Mouse (Mus musculus) T-helper 2 cell (primary cell): Measurements from ENCODE around the gene Slc26a5.

Experiments
- in situ Hi-C: fragments of 300-600 bp; cut with MboI, MseI; formaldehyde crosslinking; loops from one replicate; pipeline ENCODE4 v1.15.1; 2025; ENCODE audit warnings: high pct_unique_total_duplicates

Slc26a5 gene

DNA sequence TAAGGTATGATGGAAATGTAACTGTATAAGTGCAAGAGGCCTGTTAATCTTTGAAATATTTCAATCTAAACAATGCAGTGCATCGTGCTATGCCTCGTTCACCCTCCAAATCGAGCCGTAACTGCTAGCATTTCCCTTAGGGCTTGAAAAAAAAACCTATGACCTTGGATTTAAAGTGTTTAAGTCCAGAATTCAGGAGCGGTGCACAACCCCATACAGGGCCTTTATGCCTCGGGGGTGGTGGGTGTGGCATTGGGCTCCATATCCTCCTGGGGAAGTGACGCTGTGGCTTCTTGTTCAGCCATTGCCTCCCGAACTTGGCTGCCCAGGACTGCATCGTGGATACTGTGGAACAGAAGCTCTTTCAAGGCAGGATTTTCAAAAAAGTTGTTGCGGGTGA is 54.5 kb downstream of the Slc26a5 start:
- in situ Hi-C loops = no loop called here

DNA sequence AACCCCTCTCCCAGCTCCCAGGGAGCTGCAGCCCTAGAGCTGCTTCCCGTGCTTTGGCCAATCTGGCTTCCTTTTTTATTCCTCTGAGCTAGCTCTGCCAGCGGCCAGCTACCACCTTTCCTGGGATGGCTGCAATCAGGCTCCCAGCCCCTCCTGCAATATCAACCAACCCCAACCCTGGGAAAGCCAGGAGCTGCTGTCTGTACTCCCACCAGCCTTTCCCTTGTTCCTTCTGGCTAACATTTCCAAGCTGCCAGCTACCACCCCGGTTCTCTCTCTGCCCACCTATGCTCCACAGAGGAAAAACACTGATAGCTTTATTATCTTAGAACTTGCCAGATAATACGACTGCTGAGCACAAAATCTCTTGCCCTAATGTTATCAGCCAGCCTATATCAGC is 60.6 kb downstream of the Slc26a5 start:
- in situ Hi-C loops = no loop called here

DNA sequence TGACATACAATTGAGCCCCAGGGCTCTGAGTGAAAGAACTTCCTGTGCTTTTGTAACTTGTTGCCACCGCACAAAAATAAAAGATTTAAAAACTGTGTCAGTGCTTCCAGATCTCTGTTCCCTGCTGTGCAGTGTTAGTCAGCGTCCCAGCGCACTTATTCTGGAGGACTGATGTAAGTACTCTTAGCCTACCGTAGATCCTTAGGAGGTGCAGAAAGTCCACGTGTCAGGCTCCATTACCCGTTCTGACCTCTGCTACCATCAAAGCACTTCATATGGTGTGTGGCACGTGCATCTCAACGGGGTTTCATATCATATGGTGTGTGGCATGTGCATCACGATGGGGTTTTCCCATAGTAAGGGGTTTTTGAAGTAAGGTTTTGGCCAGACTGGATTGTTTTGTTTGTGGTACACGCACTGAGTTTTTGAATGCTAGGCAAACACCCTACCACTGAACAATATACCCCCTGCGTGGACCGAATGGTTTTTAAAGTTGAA is 61.7 kb downstream of the Slc26a5 start:
- in situ Hi-C loops = no loop called here

DNA sequence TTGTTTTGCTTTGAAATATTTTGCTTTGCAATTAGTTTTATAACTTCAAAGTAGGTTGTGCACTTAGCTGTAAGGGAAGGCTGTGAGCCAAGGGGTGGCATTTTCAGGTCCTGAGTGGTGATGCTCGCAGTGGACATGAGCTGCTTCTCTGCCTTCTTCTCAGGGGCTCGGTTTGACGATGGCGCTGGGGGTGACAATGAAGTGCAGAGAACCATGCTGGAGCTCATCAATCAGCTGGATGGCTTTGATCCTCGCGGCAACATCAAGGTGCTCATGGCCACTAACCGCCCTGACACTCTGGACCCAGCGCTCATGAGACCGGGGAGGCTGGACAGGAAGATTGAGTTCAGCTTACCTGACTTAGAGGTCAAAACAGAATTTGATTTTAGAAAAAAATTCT is 62.5 kb downstream of the Slc26a5 start:
- in situ Hi-C loops = no loop called here

DNA sequence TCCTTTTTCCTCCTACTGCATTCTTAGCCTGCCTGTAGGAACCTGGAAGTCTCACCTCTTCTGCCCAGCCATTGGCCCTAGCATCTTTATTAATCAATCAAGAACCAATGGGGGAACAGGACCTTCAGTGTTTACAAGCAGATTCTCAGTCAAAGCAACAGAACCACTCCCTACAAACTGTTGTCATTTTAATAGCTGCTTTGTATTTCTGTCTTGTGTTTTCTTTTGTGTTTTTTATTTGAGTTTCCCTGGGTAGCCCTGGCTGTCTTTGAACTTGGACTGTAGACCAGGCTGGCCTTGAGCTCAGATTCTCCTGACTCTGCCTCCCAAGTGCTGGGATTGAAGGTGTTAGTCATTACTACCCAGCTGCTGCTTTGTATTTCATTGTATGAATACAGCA is 73.2 kb downstream of the Slc26a5 start:
- in situ Hi-C loops = loop anchor here (25.0 kb wide), 1 partner anchor 745 kb away; no protein-coding TSS in a partner anchor

DNA sequence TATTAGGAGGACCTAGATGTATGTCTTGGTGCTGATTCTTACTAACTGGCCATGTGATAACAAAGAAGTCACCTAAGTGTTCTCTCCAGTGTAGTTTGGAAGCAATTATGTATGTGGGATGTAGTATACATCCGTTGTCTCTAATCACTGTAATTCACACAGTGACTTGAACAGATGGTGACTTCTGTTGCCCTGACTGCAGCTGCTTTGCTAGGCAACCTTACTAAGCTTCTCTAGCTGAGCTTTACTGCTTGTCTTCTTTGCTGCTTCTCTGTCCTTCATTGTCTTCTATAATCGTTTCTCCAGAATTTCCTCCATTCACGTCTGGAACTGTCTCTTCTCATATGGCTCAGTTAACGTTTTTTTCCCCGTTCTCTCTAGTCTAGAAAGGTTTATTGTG is 76.3 kb downstream of the Slc26a5 start:
- in situ Hi-C loops = loop anchor here (25.0 kb wide), 1 partner anchor 748 kb away; no protein-coding TSS in a partner anchor

DNA sequence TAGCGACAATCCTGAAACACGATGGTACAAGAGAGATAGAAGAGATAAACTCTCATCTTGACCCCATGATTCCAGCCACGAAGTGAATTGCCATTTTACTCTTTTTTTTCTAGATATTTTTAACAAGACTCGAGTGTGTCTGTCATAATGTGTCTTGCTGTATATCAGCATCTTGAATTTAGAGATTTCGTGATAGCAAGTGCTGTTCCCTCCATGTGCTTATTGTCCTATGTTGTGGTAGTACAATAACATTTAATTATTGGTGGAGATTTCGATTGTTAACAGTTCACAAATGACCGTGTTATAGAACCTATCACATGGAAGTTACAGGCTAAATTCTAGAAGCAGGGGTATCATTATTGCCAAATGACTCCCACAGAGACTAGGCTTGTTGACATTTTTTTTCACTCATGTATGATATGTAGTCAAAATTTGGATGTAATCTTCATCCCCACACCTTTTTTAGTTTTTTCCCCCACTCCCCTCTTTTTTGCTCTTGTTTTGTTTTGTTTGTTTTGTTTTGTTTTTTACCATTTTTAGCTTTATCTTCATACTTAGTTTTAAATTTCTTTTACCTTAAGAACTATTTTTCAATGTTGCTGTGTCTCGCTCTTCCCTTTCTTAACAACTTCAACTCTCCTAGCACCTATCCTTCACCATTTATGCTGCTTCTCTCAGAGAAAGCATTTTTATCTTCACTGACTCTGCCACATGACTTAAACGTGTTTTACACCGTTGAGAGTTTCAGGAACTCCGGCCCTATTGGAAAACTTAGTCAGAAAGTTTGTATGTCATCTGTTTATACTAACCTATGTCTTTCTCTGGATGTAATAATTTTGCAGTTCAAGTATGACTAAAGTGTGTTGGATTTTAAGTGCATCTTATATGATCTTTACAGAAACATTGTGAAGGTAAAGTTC is 78.0 kb downstream of the Slc26a5 start:
- in situ Hi-C loops = loop anchor here (25.0 kb wide), 1 partner anchor 750 kb away; no protein-coding TSS in a partner anchor

DNA sequence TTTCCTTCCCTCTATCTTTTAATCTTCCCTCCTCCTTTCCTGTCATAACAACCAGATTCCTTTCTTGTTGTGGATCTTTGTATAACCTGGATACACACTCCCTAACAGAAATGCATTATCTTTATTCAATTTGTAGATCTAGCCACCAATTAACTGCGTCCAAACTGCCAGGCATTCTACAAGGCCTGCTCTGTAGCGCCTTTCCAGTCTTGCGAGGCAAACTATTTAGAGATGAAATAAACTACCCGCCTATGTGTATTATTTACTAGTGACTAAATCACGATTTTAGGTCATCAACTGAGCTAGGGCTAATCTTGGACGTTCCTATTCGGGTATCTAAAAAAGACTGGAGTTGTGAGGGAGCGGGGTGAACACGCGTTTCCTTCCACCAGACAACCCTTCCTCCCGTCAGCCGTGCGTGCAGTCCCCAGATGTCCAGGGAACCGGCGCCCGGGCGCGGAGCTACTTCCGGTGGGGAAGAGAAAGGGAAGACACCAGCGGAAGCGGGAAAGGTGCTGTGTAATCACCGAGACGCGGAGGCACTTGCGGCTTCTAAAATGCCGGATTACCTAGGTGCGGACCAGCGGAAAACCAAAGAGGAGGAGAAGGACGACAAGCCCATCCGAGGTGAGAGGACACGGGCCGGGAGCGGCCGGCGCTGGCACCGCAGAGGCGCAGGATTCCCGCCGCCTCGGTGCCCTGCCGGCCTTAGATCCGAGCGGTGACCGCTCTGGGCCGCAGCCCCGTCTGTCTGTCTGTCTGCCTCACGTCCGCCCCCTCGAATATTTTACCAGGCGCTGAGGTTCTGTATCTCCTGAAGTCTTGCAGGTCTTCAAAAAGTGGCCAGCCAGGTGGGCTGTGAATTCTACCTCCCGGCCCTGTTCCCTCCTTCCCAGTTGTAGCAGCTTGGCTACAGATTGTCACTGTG is 78.9 kb downstream of the Slc26a5 start:
- in situ Hi-C loops = loop anchor here (25.0 kb wide), 1 partner anchor 751 kb away; no protein-coding TSS in a partner anchor

DNA sequence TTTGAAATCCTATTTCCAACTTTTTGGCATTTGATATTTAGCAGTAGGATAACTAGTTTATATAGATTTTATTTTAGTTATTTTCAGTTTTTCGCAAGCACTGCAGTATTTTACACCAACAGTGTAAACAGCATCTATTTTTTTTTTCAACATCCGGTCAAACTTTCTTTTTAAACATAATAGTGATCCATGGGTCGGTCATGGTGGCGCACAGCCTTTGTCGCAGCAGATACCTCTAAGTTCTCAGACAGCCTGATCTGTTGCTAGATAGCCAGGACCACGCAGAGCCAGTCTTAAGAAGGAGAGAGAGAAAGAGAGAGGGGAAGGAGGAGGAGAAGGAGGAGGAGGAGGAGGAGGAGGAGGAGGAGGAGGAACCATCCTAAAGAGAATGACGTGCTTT is 79.6 kb downstream of the Slc26a5 start:
- in situ Hi-C loops = loop anchor here (25.0 kb wide), 1 partner anchor 752 kb away; no protein-coding TSS in a partner anchor

DNA sequence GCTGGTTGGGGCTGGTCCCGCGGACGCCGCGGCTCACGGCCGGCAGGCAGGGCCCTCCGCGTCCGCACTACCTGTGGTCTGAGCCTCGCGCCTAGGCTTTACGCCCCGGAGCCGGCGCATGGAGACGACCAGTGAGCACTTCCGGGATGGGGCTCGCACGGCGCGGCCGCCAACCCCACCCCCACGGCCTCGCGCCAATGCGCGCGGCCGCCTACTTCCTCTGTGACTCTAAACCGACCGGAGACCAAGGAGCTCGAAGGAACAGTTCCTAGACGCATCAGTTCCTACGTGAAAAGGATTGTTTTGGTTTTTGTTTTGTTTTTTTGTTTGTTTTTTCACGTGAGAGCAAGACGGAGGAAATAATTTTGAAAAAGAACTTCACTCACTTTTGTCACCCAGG is 80.4 kb downstream of the Slc26a5 start, which contains the start of the genes Dnajc2 and Psmc2:
TSS of gene Dnajc2 (minus strand) at position 199 of the 400 bp plus-strand sequence.
TSS of gene Psmc2 (plus strand) at position 231 of the 400 bp plus-strand sequence.
- in situ Hi-C loops = loop anchor here (25.0 kb wide), 1 partner anchor 752 kb away; no protein-coding TSS in a partner anchor

DNA sequence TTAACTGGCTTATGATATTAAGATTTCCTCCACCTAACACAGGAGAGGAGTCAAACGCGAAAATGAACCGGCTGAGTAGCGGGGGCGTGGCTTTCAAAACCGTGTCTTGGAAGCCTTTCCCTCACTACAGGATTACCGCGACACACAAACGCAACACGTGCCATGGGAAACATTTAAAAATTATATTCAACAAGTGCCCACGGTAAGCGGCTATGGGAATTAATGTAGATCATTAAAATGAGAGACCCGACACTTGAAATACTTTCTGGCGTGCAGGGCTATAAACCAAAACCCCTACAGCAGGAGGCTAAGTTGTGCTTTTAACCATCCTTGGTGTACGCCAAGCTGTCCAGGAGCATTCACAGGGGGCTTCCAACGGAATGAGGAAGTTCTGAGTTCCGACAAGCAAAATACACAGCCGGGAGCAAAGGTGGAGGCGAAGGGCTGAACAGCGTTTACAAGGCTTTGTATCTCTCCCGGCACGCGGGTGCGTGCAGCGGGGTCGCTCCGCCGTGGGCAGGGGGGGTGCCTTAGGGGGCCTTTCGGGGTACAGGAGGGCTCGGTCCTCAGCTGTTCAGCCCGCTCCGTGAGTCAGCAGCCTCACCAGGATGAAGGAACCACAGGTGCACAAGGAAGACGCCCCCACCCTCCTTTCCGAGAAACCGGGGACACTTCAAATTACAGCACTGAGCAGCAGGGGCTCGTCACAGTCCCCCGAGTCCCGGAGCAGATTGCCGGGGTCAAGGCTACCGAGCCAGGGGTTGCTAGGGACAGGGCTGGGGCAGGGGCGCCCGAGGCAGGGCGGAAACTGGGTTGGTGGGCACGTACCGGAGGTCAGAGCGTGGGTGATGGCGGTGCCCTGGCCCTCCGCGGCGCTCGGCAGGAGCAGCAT is 81.0 kb downstream of the Slc26a5 start:
- in situ Hi-C loops = loop anchor here (25.0 kb wide), 1 partner anchor 753 kb away; no protein-coding TSS in a partner anchor

DNA sequence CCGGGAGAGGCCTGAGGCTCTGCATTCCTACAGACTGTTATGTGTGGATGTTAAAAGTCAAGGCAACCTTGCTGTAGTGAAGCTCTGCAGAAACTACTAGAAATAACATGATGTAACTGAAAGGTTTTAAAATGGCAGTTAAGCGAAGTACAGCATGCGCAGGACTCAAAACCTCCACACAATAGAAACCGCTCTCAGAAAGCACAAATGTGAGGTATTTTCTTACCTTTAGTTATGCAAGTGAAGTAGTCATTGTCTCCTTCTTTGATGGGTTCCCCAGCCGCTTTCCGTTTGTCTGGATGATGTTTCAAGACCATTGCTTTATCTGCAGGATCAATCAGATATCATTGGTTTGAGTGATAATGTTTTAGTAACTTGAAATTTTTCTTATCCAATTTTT is 88.9 kb downstream of the Slc26a5 start:
- in situ Hi-C loops = loop anchor here (25.0 kb wide), 1 partner anchor 761 kb away; no protein-coding TSS in a partner anchor

DNA sequence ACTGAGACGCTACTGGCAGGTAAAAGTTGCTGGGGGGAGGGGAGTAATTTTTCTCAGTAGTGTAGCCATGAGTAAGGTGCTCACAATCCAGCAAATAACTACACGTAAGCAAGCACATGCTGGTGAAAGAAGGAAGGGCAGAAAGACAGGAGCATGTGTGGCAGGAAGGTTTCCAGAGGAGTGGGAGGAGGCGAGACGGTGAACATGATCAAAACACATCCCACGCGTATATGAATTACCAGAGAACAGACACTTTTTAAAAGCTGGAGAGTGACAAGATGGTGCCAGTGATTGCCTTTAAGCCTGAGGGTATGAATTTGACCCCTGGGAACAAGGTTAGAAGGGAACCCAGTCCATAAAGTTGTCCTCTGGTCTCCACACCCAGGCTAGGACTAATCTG is 95.6 kb downstream of the Slc26a5 start:
- in situ Hi-C loops = loop anchor here (25.0 kb wide), 1 partner anchor 1717 kb away; no protein-coding TSS in a partner anchor

DNA sequence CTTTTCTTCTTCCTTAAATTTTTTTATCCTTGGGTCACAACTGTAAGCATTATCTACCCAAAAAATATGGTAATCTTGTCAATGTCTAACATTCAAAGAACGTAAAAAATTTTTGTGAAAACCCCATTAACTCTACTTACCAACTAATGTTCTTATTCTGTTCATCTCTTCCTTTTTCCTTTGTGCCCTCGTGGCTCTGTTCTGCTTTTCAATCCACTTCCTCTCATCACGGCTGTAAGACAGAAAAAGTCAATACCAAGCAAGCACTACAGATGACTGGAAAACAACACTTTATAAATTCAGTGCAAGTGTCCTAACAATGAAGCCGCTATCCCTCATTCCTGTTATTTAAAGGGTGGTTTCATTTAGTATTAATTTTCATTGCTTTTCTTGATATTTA is 96.9 kb downstream of the Slc26a5 start:
- in situ Hi-C loops = loop anchor here (25.0 kb wide), 1 partner anchor 1719 kb away; no protein-coding TSS in a partner anchor
